Mouse (Mus musculus): ENCODE data around the gene Gm9817. TPM values are rescaled to one million over a fixed set of nuclear protein-coding genes. Genes with fewer than 3 reads are reported as not detected.

The Gm9817 gene
- polyA plus RNA-seq, 1 experiment: 0.02 TPM

DNA sequence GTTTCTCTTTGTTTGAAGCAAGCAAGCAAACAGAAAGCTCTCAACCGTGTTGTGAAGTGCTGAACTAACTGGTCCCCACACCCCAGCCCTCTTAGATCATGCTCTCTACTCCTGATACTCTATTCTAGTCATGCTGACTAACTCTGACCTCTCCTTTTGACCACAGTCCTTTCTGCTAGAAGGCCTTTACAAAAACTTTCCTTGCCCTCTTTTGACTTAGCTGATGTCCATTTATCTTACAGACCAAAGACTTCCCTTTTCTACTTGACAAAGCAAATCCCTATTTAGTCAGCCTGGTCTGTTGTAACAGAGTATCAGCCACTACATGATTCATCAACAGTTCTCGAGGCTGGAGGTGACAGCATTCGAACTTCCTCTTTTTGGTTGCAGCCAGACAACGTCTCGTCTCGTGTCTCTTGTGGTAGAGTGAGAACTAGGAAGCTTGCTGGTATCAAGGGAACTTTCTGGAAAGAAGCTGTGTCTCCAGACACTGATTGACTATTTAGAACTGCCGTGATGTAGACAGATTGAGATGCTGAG, 30.4 kb downstream of the Gm9817 start:
- no peaks in the 10 kb centered on the region for H3K27me3 ChIP-seq (ENCODE audit: control insufficient read depth, insufficient read depth, insufficient read length)
- H3K36me3 ChIP-seq (ENCODE audit: control insufficient read depth, insufficient read depth): no peaks in the 10 kb centered on the region
- TF ChIP-seq FOSL1 (IDR thresholded peaks at IDR 0.05; ENCODE audit: insufficient read depth, low read length, poor library complexity, severe bottlenecking) (no peak), MYOD1 (IDR thresholded peaks at IDR 0.05; ENCODE audit: control insufficient read depth, insufficient read length, low read depth) (no peak), MAX (IDR thresholded peaks at IDR 0.05) (no peak), MYOG (IDR thresholded peaks at IDR 0.05; ENCODE audit: control insufficient read depth, extremely low read depth, insufficient read length) (no peak), USF1 (IDR thresholded peaks at IDR 0.05; ENCODE audit: low read depth) (no peak), CEBPB (IDR thresholded peaks at IDR 0.05; ENCODE audit: low read depth) (no peak), CTCF (IDR thresholded peaks at IDR 0.05; ENCODE audit: control insufficient read depth, insufficient read depth, insufficient read length) (no peak)
- H3ac ChIP-seq (ENCODE audit: control insufficient read depth, insufficient read length, low read depth): no peak overlapping the region
- no peaks in the 10 kb centered on the region for H3K79me2 ChIP-seq (ENCODE audit: control insufficient read depth, insufficient read depth)
- no peaks in the 10 kb centered on the region for H3K79me3 ChIP-seq (ENCODE audit: low read depth)
- H3K4me3 ChIP-seq (ENCODE audit: insufficient read depth, poor library complexity, severe bottlenecking): no peak overlapping the region

DNA sequence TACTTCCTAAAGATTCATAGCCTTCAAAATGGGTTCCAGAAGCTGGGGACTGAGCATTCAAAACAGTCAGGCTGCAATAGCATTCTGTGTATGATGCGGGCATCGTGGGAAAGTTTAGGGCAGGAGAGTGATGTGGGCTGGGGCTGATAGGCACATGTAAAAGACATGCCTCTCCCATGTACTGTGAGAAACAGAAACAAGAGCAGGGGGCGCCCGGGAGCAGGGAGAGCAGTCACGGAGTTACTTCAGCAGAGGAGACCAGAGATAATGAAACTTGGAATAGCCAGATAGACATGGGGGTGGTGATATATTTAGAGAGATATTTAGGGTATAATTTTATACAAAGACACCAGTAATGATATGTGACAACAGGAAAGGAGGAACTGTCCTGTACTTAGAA, 39.9 kb downstream of the Gm9817 start:
- no peaks in the 10 kb centered on the region for H3K79me3 ChIP-seq (ENCODE audit: low read depth)
- H3K4me3 ChIP-seq (ENCODE audit: insufficient read depth, poor library complexity, severe bottlenecking): no peak overlapping the region
- no peaks in the 10 kb centered on the region for H3K79me2 ChIP-seq (ENCODE audit: control insufficient read depth, insufficient read depth)
- no peak for TF ChIP-seq MAX (IDR thresholded peaks at IDR 0.05)
- TF ChIP-seq FOSL1 (IDR thresholded peaks at IDR 0.05; ENCODE audit: insufficient read depth, low read length, poor library complexity, severe bottlenecking): no peak
- no peak for TF ChIP-seq MYOG (IDR thresholded peaks at IDR 0.05; ENCODE audit: control insufficient read depth, extremely low read depth, insufficient read length)
- TF ChIP-seq MYOD1 (IDR thresholded peaks at IDR 0.05; ENCODE audit: control insufficient read depth, insufficient read length, low read depth): no peak
- TF ChIP-seq CTCF (IDR thresholded peaks at IDR 0.05; ENCODE audit: control insufficient read depth, insufficient read depth, insufficient read length): no peak
- no peak for TF ChIP-seq USF1 (IDR thresholded peaks at IDR 0.05; ENCODE audit: low read depth)
- no peak for TF ChIP-seq CEBPB (IDR thresholded peaks at IDR 0.05; ENCODE audit: low read depth)
- peaks cover 4% of the 10 kb centered on the region for H3K27me3 ChIP-seq (ENCODE audit: control insufficient read depth, insufficient read depth, insufficient read length)
- H3ac ChIP-seq (ENCODE audit: control insufficient read depth, insufficient read length, low read depth): no peak overlapping the region
- no peaks in the 10 kb centered on the region for H3K36me3 ChIP-seq (ENCODE audit: control insufficient read depth, insufficient read depth)

DNA sequence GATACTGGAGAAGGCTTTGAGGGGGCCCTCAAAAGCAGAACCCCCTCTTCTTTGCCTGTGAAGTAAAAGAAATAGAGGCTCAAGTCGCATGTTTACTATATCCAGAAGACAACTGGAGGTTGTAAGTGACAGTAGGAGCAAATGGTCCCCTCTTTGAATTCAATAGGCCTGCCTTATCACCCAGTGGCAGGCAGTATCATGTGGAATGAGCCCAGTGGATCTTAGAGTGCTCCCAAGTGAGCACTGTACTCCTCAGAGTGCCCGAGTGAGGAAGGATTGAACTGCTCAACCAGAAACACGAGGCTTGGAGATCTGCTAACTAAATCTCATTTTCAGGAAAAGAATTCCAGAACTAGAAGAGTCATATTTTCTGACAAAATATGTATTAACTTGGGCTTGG, 40.3 kb downstream of the Gm9817 start:
- H3K27me3 ChIP-seq (ENCODE audit: control insufficient read depth, insufficient read depth, insufficient read length): peaks cover 4% of the 10 kb centered on the region
- no peak overlapping the region for H3K4me3 ChIP-seq (ENCODE audit: insufficient read depth, poor library complexity, severe bottlenecking)
- no peak for TF ChIP-seq MYOD1 (IDR thresholded peaks at IDR 0.05; ENCODE audit: control insufficient read depth, insufficient read length, low read depth)
- TF ChIP-seq MYOG (IDR thresholded peaks at IDR 0.05; ENCODE audit: control insufficient read depth, extremely low read depth, insufficient read length): no peak
- no peak for TF ChIP-seq CTCF (IDR thresholded peaks at IDR 0.05; ENCODE audit: control insufficient read depth, insufficient read depth, insufficient read length)
- no peak for TF ChIP-seq CEBPB (IDR thresholded peaks at IDR 0.05; ENCODE audit: low read depth)
- TF ChIP-seq FOSL1 (IDR thresholded peaks at IDR 0.05; ENCODE audit: insufficient read depth, low read length, poor library complexity, severe bottlenecking): no peak
- no peak for TF ChIP-seq MAX (IDR thresholded peaks at IDR 0.05)
- TF ChIP-seq USF1 (IDR thresholded peaks at IDR 0.05; ENCODE audit: low read depth): no peak
- no peaks in the 10 kb centered on the region for H3K79me2 ChIP-seq (ENCODE audit: control insufficient read depth, insufficient read depth)
- no peak overlapping the region for H3ac ChIP-seq (ENCODE audit: control insufficient read depth, insufficient read length, low read depth)
- no peaks in the 10 kb centered on the region for H3K36me3 ChIP-seq (ENCODE audit: control insufficient read depth, insufficient read depth)
- H3K79me3 ChIP-seq (ENCODE audit: low read depth): no peaks in the 10 kb centered on the region

Other genes with a start within 250 kb of the Gm9817 start
- 97.8 TPM for gene Dtnbp1, start 76.5 kb upstream of the Gm9817 start, polyA plus RNA-seq (2012; fragmentation: generic; extraction: Trizol)